Mouse (Mus musculus): ENCODE data around the gene Sema5a. TPM values are rescaled to one million over a fixed set of nuclear protein-coding genes. Genes with fewer than 3 reads are reported as not detected.
A peak's percentile ranks its signal among the peaks of the same experiment; 100 is the strongest.

Sema5a gene
- polyA plus RNA-seq, 1 experiment from 2014 or later, result 3.5 TPM

DNA sequence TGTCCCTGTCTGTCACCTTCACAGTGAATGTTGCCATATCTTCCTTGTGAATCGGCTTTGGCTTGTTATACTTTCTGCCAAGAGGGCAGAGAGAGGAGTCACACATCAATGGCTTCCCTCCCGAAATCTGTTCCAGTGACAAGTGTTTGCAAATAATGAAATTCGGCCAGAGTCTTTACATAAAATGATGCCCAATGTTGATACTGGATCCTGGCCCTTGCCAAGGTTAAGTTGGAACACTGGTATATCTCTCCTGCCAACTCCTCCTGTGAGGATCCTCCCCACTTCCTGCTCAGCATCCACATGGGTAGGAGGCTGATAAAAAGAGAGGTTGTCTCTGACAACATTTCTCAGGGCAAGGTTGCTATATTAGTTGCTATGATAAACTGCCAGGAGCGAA lies 252.3 kb downstream of the Sema5a start:
- Histone ChIP-seq H3K36me3 (ENCODE audit: control insufficient read depth, insufficient read depth, low read length) (no peaks in the 10 kb centered on the region), H3K27me3 (ENCODE audit: control insufficient read depth, insufficient read depth, low read length) (no peaks in the 10 kb centered on the region), H3K9ac (ENCODE audit: low read length) (no peak overlapping the region), H3K4me1 (ENCODE audit: control insufficient read depth, insufficient read depth, low read length) (no peaks in the 10 kb centered on the region), H3K4me3 (ENCODE audit: low read depth, low read length) (no peak overlapping the region), H3K9me3 (ENCODE audit: control insufficient read depth, low read length) (no peaks in the 10 kb centered on the region), H3K4me2 (no peak overlapping the region), H3K27ac (ENCODE audit: low read depth, low read length) (no peak overlapping the region)
- DNase-seq (ENCODE audit: low spot score, missing footprints), result no peak
- no peak for ATAC-seq (ENCODE audit: low FRiP score)
- 77% methylated on average over 4 of the region's 4 CpGs for WGBS

DNA sequence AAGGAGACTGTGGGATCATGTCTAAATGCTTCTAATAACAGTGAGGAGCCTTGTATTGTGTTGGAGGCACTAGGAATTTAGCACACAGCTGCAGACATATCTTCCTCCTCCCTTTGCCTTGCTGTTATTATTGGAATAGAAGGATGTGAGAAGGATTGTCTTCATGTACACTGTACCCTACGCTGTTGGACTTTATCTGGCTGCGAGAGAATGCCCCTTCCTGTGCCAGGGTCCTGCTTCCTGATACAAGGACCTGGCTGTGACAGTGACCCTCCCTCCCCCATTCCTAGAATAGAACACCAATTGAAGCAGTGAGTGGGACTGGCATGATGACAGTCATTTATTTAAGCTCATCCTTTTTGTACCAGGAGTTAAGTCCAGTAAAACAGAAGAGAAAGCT lies 261.3 kb downstream of the Sema5a start:
- peak; percentile 47 for DNase-seq (ENCODE audit: low spot score, missing footprints)
- H3K9ac ChIP-seq (ENCODE audit: low read length), result no peak overlapping the region
- H3K4me2 ChIP-seq, result no peak overlapping the region
- ATAC-seq (ENCODE audit: low FRiP score), result no peak
- no peaks in the 10 kb centered on the region for H3K9me3 ChIP-seq (ENCODE audit: control insufficient read depth, low read length)
- WGBS, result 96% methylated on average over 2 of the region's 2 CpGs
- no peaks in the 10 kb centered on the region for H3K27me3 ChIP-seq (ENCODE audit: control insufficient read depth, insufficient read depth, low read length)
- H3K4me3 ChIP-seq (ENCODE audit: low read depth, low read length), result no peak overlapping the region
- no peak overlapping the region for H3K27ac ChIP-seq (ENCODE audit: low read depth, low read length)
- no peaks in the 10 kb centered on the region for H3K36me3 ChIP-seq (ENCODE audit: control insufficient read depth, insufficient read depth, low read length)
- no peaks in the 10 kb centered on the region for H3K4me1 ChIP-seq (ENCODE audit: control insufficient read depth, insufficient read depth, low read length)

DNA sequence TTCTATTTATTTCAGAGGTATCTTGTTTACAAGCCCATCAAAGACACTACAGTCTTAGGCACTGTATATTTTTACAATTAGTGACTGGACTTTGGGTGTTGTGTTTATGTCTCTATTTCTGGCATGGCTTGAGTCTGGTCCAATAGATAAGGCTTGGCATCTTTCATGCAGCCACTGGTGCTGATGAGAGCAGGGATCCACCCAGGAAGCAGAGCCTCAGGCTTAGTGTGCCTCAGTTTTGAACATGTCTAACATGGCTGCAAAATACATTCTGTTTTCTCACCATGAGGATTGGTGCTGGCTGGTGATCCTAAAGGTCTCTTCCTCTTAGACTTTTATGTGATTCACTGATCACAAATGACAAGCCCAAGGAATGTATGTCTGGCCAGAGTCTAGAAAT lies 263.7 kb downstream of the Sema5a start:
- Histone ChIP-seq H3K9me3 (ENCODE audit: control insufficient read depth, low read length) (no peaks in the 10 kb centered on the region), H3K27me3 (ENCODE audit: control insufficient read depth, insufficient read depth, low read length) (no peaks in the 10 kb centered on the region), H3K27ac (ENCODE audit: low read depth, low read length) (no peak overlapping the region), H3K36me3 (ENCODE audit: control insufficient read depth, insufficient read depth, low read length) (no peaks in the 10 kb centered on the region), H3K4me1 (ENCODE audit: control insufficient read depth, insufficient read depth, low read length) (no peaks in the 10 kb centered on the region), H3K4me3 (ENCODE audit: low read depth, low read length) (no peak overlapping the region), H3K9ac (ENCODE audit: low read length) (no peak overlapping the region), H3K4me2 (no peak overlapping the region)
- ATAC-seq (ENCODE audit: low FRiP score) (no peak), DNase-seq (ENCODE audit: low spot score, missing footprints) (no peak)

DNA sequence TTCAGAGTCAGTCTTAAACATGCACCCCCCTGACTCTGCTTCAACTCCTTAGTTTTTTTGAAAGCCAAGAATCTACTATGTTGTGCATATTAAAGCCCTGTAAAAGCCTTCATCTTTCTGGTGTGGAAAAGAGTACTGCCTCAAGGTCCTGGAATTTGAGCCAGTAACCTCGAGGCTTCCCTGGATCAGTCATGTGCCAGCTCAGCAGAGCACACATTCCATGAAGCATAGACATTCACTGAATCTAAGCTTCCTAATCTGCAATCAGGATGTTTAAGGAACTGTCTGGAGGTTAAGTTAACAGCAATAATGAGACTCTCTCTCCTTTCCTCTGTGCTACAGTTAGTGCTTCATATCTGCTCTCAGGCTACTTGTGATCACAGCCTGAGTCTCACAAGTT lies 270.3 kb downstream of the Sema5a start:
- ATAC-seq (ENCODE audit: low FRiP score) (no peak), DNase-seq (ENCODE audit: low spot score, missing footprints) (peak; percentile 59)
- no peaks in the 10 kb centered on the region for H3K36me3 ChIP-seq (ENCODE audit: control insufficient read depth, insufficient read depth, low read length)
- no peak overlapping the region for H3K4me3 ChIP-seq (ENCODE audit: low read depth, low read length)
- H3K9ac ChIP-seq (ENCODE audit: low read length), result no peak overlapping the region
- no peaks in the 10 kb centered on the region for H3K27me3 ChIP-seq (ENCODE audit: control insufficient read depth, insufficient read depth, low read length)
- H3K9me3 ChIP-seq (ENCODE audit: control insufficient read depth, low read length), result no peaks in the 10 kb centered on the region
- no peaks in the 10 kb centered on the region for H3K4me1 ChIP-seq (ENCODE audit: control insufficient read depth, insufficient read depth, low read length)
- 69% methylated on average over 1 of the region's 1 CpGs for WGBS
- no peak overlapping the region for H3K27ac ChIP-seq (ENCODE audit: low read depth, low read length)
- H3K4me2 ChIP-seq, result no peak overlapping the region

DNA sequence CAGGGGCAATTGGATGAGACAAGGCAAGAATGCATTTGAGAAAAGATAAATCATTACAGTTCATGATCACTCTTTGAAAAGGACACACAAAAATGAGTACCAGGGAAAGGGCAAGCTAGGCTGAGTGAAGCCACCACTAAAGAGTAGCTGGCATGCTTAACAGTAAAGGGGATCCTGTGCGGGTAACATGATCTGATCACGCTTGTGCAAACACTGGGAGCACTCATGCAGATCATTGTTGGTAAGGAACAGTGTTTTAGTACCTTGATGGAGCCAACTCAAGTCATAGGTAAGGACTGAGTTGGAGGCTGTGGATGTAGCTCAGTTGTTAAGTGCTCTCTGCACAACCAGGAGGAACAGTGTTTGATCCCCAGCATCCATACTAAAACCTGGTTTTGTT lies 273.3 kb downstream of the Sema5a start:
- no peak for ATAC-seq (ENCODE audit: low FRiP score)
- no peaks in the 10 kb centered on the region for H3K9me3 ChIP-seq (ENCODE audit: control insufficient read depth, low read length)
- WGBS, result 85% methylated on average over 2 of the region's 2 CpGs

DNA sequence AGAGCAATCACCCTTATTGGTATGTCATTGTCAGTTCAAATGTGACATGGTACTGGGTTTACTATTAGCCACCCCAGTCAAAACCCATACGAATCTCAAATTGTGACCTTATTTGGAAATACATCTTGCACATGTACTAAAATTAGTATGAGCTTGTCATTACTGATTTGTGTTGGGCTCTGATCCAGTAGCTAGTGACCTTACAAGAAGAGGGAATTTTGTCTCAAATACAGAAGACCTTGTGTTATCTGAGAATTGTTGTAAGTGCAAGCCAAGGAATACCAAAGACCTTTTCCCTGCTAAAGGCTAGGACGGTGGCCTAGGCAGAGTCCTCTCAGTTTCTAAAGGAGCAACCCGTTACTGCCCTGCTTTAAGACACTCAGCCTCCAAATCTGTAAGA lies 287.9 kb downstream of the Sema5a start:
- H3K36me3 ChIP-seq (ENCODE audit: control insufficient read depth, insufficient read depth, low read length), result no peaks in the 10 kb centered on the region
- 83% methylated on average over 3 of the region's 3 CpGs for WGBS
- DNase-seq (ENCODE audit: low spot score, missing footprints), result peak; percentile 65

More for the DNA sequence above, 273.3 kb downstream of the Sema5a start:
- no peak overlapping the region for H3K9ac ChIP-seq (ENCODE audit: low read length)
- no peak overlapping the region for H3K4me2 ChIP-seq
- H3K4me1 ChIP-seq (ENCODE audit: control insufficient read depth, insufficient read depth, low read length), result no peaks in the 10 kb centered on the region
- H3K36me3 ChIP-seq (ENCODE audit: control insufficient read depth, insufficient read depth, low read length), result no peaks in the 10 kb centered on the region
- H3K27ac ChIP-seq (ENCODE audit: low read depth, low read length), result no peak overlapping the region
- no peaks in the 10 kb centered on the region for H3K27me3 ChIP-seq (ENCODE audit: control insufficient read depth, insufficient read depth, low read length)
- no peak for DNase-seq (ENCODE audit: low spot score, missing footprints)
- no peak overlapping the region for H3K4me3 ChIP-seq (ENCODE audit: low read depth, low read length)

DNA sequence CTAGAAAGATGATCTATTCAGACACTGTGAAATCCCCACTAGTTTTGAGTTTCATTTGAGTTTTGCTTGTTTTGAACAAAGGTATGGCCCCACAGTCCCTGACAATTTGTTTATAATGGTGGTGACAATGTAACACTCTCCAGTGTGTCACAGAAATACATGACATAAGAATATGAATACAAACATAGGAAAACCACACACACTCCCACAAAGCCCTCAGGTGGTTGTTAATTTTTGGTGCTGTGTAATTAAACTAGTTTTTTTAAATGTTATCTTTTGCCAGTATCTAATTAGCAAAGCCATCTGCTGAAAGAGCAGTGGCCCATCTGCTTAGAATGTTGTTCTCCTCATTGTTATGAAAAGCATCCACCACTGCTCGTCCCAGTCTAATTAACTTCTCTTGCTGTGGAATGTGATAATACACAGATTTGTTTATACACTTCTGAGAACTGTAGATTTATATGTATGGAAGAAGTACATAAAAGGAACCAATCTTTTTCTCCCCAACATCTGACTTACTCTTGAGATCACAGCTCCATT lies 289.0 kb downstream of the Sema5a start:
- ATAC-seq (ENCODE audit: low FRiP score) (no peak), DNase-seq (ENCODE audit: low spot score, missing footprints) (peak; percentile 61)
- no peak overlapping the region for H3K27ac ChIP-seq (ENCODE audit: low read depth, low read length)
- no peaks in the 10 kb centered on the region for H3K4me1 ChIP-seq (ENCODE audit: control insufficient read depth, insufficient read depth, low read length)
- H3K4me2 ChIP-seq, result no peak overlapping the region
- 76% methylated on average over 1 of the region's 1 CpGs for WGBS
- no peaks in the 10 kb centered on the region for H3K36me3 ChIP-seq (ENCODE audit: control insufficient read depth, insufficient read depth, low read length)
- no peaks in the 10 kb centered on the region for H3K9me3 ChIP-seq (ENCODE audit: control insufficient read depth, low read length)
- no peak overlapping the region for H3K9ac ChIP-seq (ENCODE audit: low read length)
- no peak overlapping the region for H3K4me3 ChIP-seq (ENCODE audit: low read depth, low read length)
- no peaks in the 10 kb centered on the region for H3K27me3 ChIP-seq (ENCODE audit: control insufficient read depth, insufficient read depth, low read length)

More for the DNA sequence above, 287.9 kb downstream of the Sema5a start:
- Histone ChIP-seq H3K4me3 (ENCODE audit: low read depth, low read length) (no peak overlapping the region), H3K9me3 (ENCODE audit: control insufficient read depth, low read length) (no peaks in the 10 kb centered on the region), H3K27me3 (ENCODE audit: control insufficient read depth, insufficient read depth, low read length) (no peaks in the 10 kb centered on the region), H3K4me1 (ENCODE audit: control insufficient read depth, insufficient read depth, low read length) (no peaks in the 10 kb centered on the region), H3K4me2 (no peak overlapping the region), H3K9ac (ENCODE audit: low read length) (no peak overlapping the region), H3K27ac (ENCODE audit: low read depth, low read length) (no peak overlapping the region)
- no peak for ATAC-seq (ENCODE audit: low FRiP score)

DNA sequence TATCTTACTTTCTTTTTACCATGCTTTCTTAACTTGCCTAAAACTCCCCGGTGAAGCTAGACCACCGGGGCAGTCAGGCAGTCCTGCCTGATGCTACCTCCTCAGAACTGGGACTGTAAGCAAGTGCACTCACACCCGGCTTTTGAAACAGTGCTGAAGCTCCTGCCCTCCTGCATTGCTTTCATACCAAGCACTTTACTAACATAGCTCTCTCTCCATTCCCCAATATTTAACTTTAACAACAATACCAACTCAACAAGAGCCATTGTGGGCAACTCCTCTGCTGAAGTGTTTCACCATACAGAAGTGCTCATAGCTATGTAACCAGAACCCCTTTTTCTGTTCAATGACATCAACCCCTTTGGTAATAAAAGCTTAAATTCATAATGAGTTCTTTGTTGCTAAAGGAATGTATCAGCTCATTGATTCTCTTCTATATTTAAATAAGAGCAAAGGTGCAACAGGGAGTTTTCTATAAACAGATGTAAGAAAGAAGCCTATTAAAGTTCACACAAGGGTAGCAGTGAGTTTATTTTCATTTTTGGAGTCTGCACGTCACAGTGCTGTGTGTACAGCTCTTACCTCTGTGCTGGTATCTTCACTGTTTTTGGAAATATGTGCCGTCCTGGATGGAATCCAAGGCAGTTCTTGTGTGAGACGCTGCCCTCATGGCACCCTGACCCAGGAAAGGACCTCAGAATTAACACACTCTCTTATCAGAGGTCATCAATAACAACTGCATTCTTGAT lies 292.3 kb downstream of the Sema5a start:
- H3K9ac ChIP-seq (ENCODE audit: low read length), result no peak overlapping the region
- no peak overlapping the region for H3K4me3 ChIP-seq (ENCODE audit: low read depth, low read length)
- H3K4me2 ChIP-seq, result no peak overlapping the region
- DNase-seq (ENCODE audit: low spot score, missing footprints) (peak; percentile 10), ATAC-seq (ENCODE audit: low FRiP score) (no peak)
- H3K36me3 ChIP-seq (ENCODE audit: control insufficient read depth, insufficient read depth, low read length), result no peaks in the 10 kb centered on the region
- no peaks in the 10 kb centered on the region for H3K27me3 ChIP-seq (ENCODE audit: control insufficient read depth, insufficient read depth, low read length)
- 88% methylated on average over 6 of the region's 6 CpGs for WGBS
- no peak overlapping the region for H3K27ac ChIP-seq (ENCODE audit: low read depth, low read length)
- H3K9me3 ChIP-seq (ENCODE audit: control insufficient read depth, low read length), result no peaks in the 10 kb centered on the region
- no peaks in the 10 kb centered on the region for H3K4me1 ChIP-seq (ENCODE audit: control insufficient read depth, insufficient read depth, low read length)

DNA sequence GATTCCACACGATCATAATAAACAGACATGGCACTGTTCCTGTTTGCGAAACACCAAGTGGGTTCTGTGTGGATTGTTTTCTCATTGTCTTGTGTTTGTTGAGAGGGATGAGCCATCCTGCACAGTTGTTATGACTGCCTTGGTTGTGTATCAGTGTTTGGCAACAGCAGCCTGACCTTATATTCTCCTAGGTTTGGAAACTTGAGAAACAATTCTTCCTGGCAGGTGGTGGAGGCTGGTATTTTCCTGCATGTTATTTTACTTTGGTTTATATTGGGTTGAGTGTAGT lies 292.8 kb downstream of the Sema5a start:
- Histone ChIP-seq H3K27ac (ENCODE audit: low read depth, low read length) (no peak overlapping the region), H3K9ac (ENCODE audit: low read length) (no peak overlapping the region), H3K36me3 (ENCODE audit: control insufficient read depth, insufficient read depth, low read length) (no peaks in the 10 kb centered on the region), H3K9me3 (ENCODE audit: control insufficient read depth, low read length) (no peaks in the 10 kb centered on the region), H3K27me3 (ENCODE audit: control insufficient read depth, insufficient read depth, low read length) (no peaks in the 10 kb centered on the region), H3K4me1 (ENCODE audit: control insufficient read depth, insufficient read depth, low read length) (no peaks in the 10 kb centered on the region), H3K4me2 (no peak overlapping the region), H3K4me3 (ENCODE audit: low read depth, low read length) (no peak overlapping the region)
- 90% methylated on average over 2 of the region's 2 CpGs for WGBS
- ATAC-seq (ENCODE audit: low FRiP score) (no peak), DNase-seq (ENCODE audit: low spot score, missing footprints) (peak; percentile 64)
